Mouse (Mus musculus): Measurements from ENCODE around the gene Scgb1b17. TPM values are rescaled to one million over a fixed set of nuclear protein-coding genes. Genes with fewer than 3 reads are reported as not detected.
"Not testable (repeated sequence)": the region's sequence is repeated elsewhere in the genome, so short reads cannot be mapped to it uniquely, and the experiment has no call there.

Scgb1b17 gene
- not detected in 2 replicates for polyA plus RNA-seq (2011; ENCODE audit: insufficient read depth, insufficient read length, low read depth, missing spikeins)

- H3K4me3 ChIP-seq (ENCODE audit: low read depth, low read length); H3K27me3 ChIP-seq (ENCODE audit: control insufficient read depth, insufficient read depth, low read length, poor library complexity, severe bottlenecking); H3K9ac ChIP-seq (ENCODE audit: low read depth, poor library complexity, severe bottlenecking); H3K27ac ChIP-seq (ENCODE audit: insufficient read depth, low read length); H3K36me3 ChIP-seq (ENCODE audit: control insufficient read depth, insufficient read depth, low read length, poor library complexity, severe bottlenecking); H3K9me3 ChIP-seq (replicated peaks; ENCODE audit: control insufficient read depth, insufficient read depth, low read length, poor library complexity, severe bottlenecking); H3K4me1 ChIP-seq (ENCODE audit: control insufficient read depth, insufficient read depth, low read length): not testable (repeated sequence)
Measured at GRCm38 (mm10) chr7:33063149-33063548, at the start of gene Scgb1b17. Gene Scgb1b17 (plus strand): TSS chr7:33063449.

GRCm38 (mm10) chr7:33056461-33056860 is 6.8 kb upstream of the Scgb1b17 start, which contains the start of gene Scgb2b17:
Gene Scgb2b17 (minus strand): TSS chr7:33056561.
- H3K9me3 ChIP-seq (replicated peaks; ENCODE audit: control insufficient read depth, insufficient read depth, low read length, poor library complexity, severe bottlenecking); H3K27me3 ChIP-seq (ENCODE audit: control insufficient read depth, insufficient read depth, low read length, poor library complexity, severe bottlenecking); H3K36me3 ChIP-seq (ENCODE audit: control insufficient read depth, insufficient read depth, low read length, poor library complexity, severe bottlenecking); H3K9ac ChIP-seq (ENCODE audit: low read depth, poor library complexity, severe bottlenecking); H3K4me3 ChIP-seq (ENCODE audit: low read depth, low read length); H3K4me1 ChIP-seq (ENCODE audit: control insufficient read depth, insufficient read depth, low read length); H3K27ac ChIP-seq (ENCODE audit: insufficient read depth, low read length): not testable (repeated sequence)

Other genes with a start within 250 kb of the Scgb1b17 start
- not detected in 2 replicates for gene Scgb2b15, start 233.8 kb upstream of the Scgb1b17 start, polyA plus RNA-seq (2011; ENCODE audit: insufficient read depth, insufficient read length, low read depth, missing spikeins)
- gene Scgb1b15, start 226.9 kb upstream of the Scgb1b17 start, polyA plus RNA-seq (2011; ENCODE audit: insufficient read depth, insufficient read length, low read depth, missing spikeins), result not detected in 2 replicates
- not detected in 2 replicates for gene Scgb2b17, start 6.9 kb upstream of the Scgb1b17 start, polyA plus RNA-seq (2011; ENCODE audit: insufficient read depth, insufficient read length, low read depth, missing spikeins)
- gene Scgb2b18, start 110.4 kb downstream of the Scgb1b17 start, polyA plus RNA-seq (2011; ENCODE audit: insufficient read depth, insufficient read length, low read depth, missing spikeins), result not detected in 2 replicates
- not detected in 2 replicates for gene Scgb1b18, start 122.1 kb downstream of the Scgb1b17 start, polyA plus RNA-seq (2011; ENCODE audit: insufficient read depth, insufficient read length, low read depth, missing spikeins)
- not detected in 2 replicates for gene Scgb2b19, start 216.9 kb downstream of the Scgb1b17 start, polyA plus RNA-seq (2011; ENCODE audit: insufficient read depth, insufficient read length, low read depth, missing spikeins)
- gene Scgb1b19, start 223.8 kb downstream of the Scgb1b17 start, polyA plus RNA-seq (2011; ENCODE audit: insufficient read depth, insufficient read length, low read depth, missing spikeins), result not detected in 2 replicates